Mouse (Mus musculus) MEL (cell line): ENCODE measurements around the gene Sun5.

Source experiments
- CHD1 ChIP-seq: IDR thresholded peaks from 2 replicates; pipeline ENCODE4 v1.6.1; 2012; ENCODE audit warnings: low read depth, mild to moderate bottlenecking, inconsistent platforms, low read length, improper control_type of control experiment
- CTCF ChIP-seq, 3 experiments: IDR thresholded peaks in 2 of 3; conservative IDR thresholded peaks in 1 of 3; 2 replicates each; pipeline ENCODE4 v1.5.1; 2011 to 2012; ENCODE audit warnings: low read length in 3 of 3, low read depth in 2 of 3, mild to moderate bottlenecking in 2 of 3, improper control_type of control experiment in 1 of 3, inconsistent platforms in 1 of 3, mixed read lengths in 1 of 3, moderate library complexity in 1 of 3; ENCODE audit not compliant: control insufficient read depth in 1 of 3, insufficient read depth in 1 of 3, poor library complexity in 1 of 3, severe bottlenecking in 1 of 3
- HCFC1 ChIP-seq: IDR thresholded peaks from 2 replicates; pipeline ENCODE4 v1.6.1; 2012; ENCODE audit warnings: low read depth, mild to moderate bottlenecking, inconsistent platforms, low read length, improper control_type of control experiment, moderate library complexity
- RAD21 ChIP-seq: IDR thresholded peaks from 2 replicates; pipeline ENCODE4 v1.6.1; 2011; ENCODE audit warnings: mild to moderate bottlenecking, low read depth, low read length, improper control_type of control experiment
- TCF12 ChIP-seq: IDR thresholded peaks from 2 replicates; pipeline ENCODE4 v1.6.1; 2014; ENCODE audit warnings: low read depth, mild to moderate bottlenecking, inconsistent platforms, low read length, improper control_type of control experiment, moderate library complexity
- UBTF ChIP-seq: IDR thresholded peaks from 2 replicates; pipeline ENCODE4 v1.6.1; 2012; ENCODE audit warnings: low read depth, mild to moderate bottlenecking, inconsistent platforms, low read length, improper control_type of control experiment, moderate library complexity, borderline replicate concordance; ENCODE audit not compliant: insufficient read depth
- ZKSCAN1 ChIP-seq: IDR thresholded peaks from 2 replicates; pipeline ENCODE4 v1.6.1; 2012; ENCODE audit warnings: low read depth, mild to moderate bottlenecking, inconsistent platforms, low read length, improper control_type of control experiment, moderate library complexity

- no peak for TF ChIP-seq CTCF (IDR thresholded peaks at IDR 0.05 in 2 of 3, conservative IDR thresholded peaks at IDR 0.05 in 1 of 3; ENCODE audit: control insufficient read depth in 1 of 3, insufficient read depth in 1 of 3, low read depth in 2 of 3, low read length in 3 of 3, poor library complexity in 1 of 3, severe bottlenecking in 1 of 3)
- TF ChIP-seq HCFC1: no peak
- no peak for TF ChIP-seq ZKSCAN1
- no peak for TF ChIP-seq RAD21
- TF ChIP-seq CHD1: no peak
- TF ChIP-seq UBTF: no peak
- no peak for TF ChIP-seq TCF12
Measured at GRCm38 (mm10) chr2:153860315-153860714, 10.6 kb downstream of the Sun5 start.
